Mouse (Mus musculus) erythroblast, embryonic 14.5 days (primary cell): ENCODE measurements around the gene Mrpl51.

Experiments
- GATA1 ChIP-seq: IDR thresholded peaks from 2 replicates; pipeline ENCODE4 v1.6.1; 2012; ENCODE audit warnings: low read length, inconsistent platforms, mixed read lengths
- TAL1 ChIP-seq: IDR thresholded peaks from 3 replicates; pipeline ENCODE4 v1.6.1; 2012; ENCODE audit warnings: low read length, inconsistent platforms, mixed read lengths

- TF ChIP-seq GATA1: no peak
- no peak for TF ChIP-seq TAL1
Measured at GRCm38 (mm10) chr6:125244551-125244950, 53.0 kb downstream of the Mrpl51 start.
